Mouse (Mus musculus): ENCODE data around the gene Gbf1.

DNA sequence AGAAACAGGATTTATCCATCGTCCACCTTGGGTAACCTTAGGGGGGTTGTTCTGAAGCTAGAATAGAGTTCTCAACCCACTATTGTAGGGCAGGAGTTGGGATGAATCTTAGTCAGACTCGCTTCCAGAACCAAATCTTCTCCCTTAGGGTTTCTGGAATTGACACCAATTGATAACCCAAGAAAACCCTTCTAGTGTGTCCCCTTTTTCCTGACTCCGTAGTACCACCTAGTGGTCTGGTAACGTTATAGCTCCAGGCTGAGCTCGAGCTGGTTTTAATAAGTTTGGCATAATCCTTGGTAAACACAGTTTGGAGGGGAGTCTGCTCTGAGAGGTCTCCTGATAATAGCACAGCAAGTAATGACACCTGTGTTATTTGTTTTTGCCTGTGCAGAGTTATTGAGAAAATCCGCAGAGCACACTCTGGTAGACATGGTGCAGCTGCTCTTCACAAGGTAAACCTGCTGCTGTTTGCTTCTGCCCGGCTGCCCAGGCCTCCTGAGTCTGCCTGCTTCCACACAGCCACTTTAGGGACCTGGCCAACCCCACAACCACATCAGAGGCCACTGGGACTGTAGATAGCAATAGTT lies 101.9 kb downstream of the Gbf1 start:
- TF ChIP-seq POLR2A (IDR thresholded peaks at IDR 0.05; ENCODE audit: low read depth, low read length) (no peak), CTCF (IDR thresholded peaks at IDR 0.05; ENCODE audit: extremely low read depth, insufficient read length, insufficient replicate concordance, low read depth, low read length) (no peak)
